Mouse (Mus musculus) heart, postnatal 0 days (tissue): Measurements from ENCODE around the gene Shisa2. TPM values are rescaled to one million over a fixed set of nuclear protein-coding genes. Genes with fewer than 3 reads are reported as not detected.

Experiments used
- ATAC-seq: fragments of 200-750 bp; cut with Nextera tagmentation; 2 replicates; pipeline ENCODE4 v1.8.0; 2017; ENCODE audit warnings: low read depth, moderate number of reproducible peaks, moderate library complexity; ENCODE audit not compliant: insufficient read depth
- DNase-seq: peaks from one replicate; pipeline ENCODE4 v3.0.0-alpha.2; 2016; ENCODE audit warnings: low spot score
- H3K27ac ChIP-seq: fragments of 300-500 bp; sonication (generic); 2 replicates; pipeline ENCODE4 v1.5.1; 2014; ENCODE audit warnings: low read depth, mild to moderate bottlenecking
- H3K27me3 ChIP-seq: fragments of 300-500 bp; sonication (generic); 2 replicates; pipeline ENCODE4 v1.6.1; 2014; ENCODE audit warnings: low read length, mixed read lengths; ENCODE audit not compliant: control insufficient read depth, insufficient read depth
- H3K36me3 ChIP-seq: fragments of 300-500 bp; sonication (generic); replicated peaks from 2 replicates; pipeline ENCODE4 v1.6.1; 2014; ENCODE audit warnings: low read length, mixed read lengths; ENCODE audit not compliant: control insufficient read depth, insufficient read depth
- H3K4me1 ChIP-seq: fragments of 300-500 bp; sonication (generic); 2 replicates; pipeline ENCODE4 v1.6.1; 2014; ENCODE audit warnings: antibody characterized with exemption; ENCODE audit not compliant: control insufficient read depth, insufficient read depth
- H3K4me2 ChIP-seq: fragments of 300-500 bp; sonication (generic); 2 replicates; pipeline ENCODE4 v1.6.1; 2014; ENCODE audit warnings: low read depth, mild to moderate bottlenecking, low read length, moderate library complexity
- H3K4me3 ChIP-seq: fragments of 300-500 bp; sonication (generic); 2 replicates; pipeline ENCODE4 v1.5.1; 2014; ENCODE audit warnings: low read depth, low read length
- H3K9ac ChIP-seq: fragments of 300-500 bp; sonication (generic); replicated peaks from 2 replicates; pipeline ENCODE4 v1.6.1; 2014; ENCODE audit warnings: low read depth, low read length, mixed read lengths
- H3K9me3 ChIP-seq: fragments of 300-500 bp; sonication (generic); replicated peaks from 2 replicates; pipeline ENCODE4 v1.6.1; 2016; ENCODE audit warnings: low read length; ENCODE audit not compliant: control insufficient read depth
- CTCF ChIP-seq: IDR thresholded peaks from 2 replicates; pipeline ENCODE4 v1.5.1; 2016; ENCODE audit warnings: antibody characterized with exemption, control low read depth, low read depth
- EP300 ChIP-seq: IDR thresholded peaks from 2 replicates; pipeline ENCODE4 v1.6.1; 2016; ENCODE audit warnings: antibody characterized with exemption, low read depth
- WGBS: fragments of 180-500 bp; shearing (Covaris S2); extraction: QIAGEN DNeasy Blood & Tissue Kit; methylation state at CpG from one replicate; pipeline ENCODE4 v1.1.7; 2014; 5-methylcytosine and 5-hydroxymethylcytosine counted together
- polyA plus RNA-seq: library from polyadenylated mRNA; unstranded; fragments of >200 nt; fragmentation: Nextera tagmentation; extraction: Ambion mirVana; gene quantifications from 2 replicates; pipeline ENCODE4 v1.2.1, GENCODE M21; 2015
- total RNA-seq: library from RNA; depleted of rRNA; stranded (reverse); fragments of >200 nt; gene quantifications from 2 replicates; pipeline ENCODE4 v1.2.3, GENCODE M21; 2014; ENCODE audit warnings: low replicate concordance

Gene Shisa2
- total and polyA plus RNA-seq, 2 experiments from 2014 or later: 1.8 to 11.1 TPM

- Histone ChIP-seq H3K36me3 (no peaks in the 10 kb centered on the region), H3K4me3 (no peak overlapping the region), H3K4me1 (no peaks in the 10 kb centered on the region), H3K27ac (no peak overlapping the region), H3K4me2 (no peak overlapping the region), H3K9me3 (no peaks in the 10 kb centered on the region), H3K27me3 (no peaks in the 10 kb centered on the region), H3K9ac (no peak overlapping the region)
- no peak for DNase-seq
- ATAC-seq: no peak
- TF ChIP-seq EP300: no peak
- no peak for TF ChIP-seq CTCF
- 67% methylated on average over 5 of the region's 5 CpGs for WGBS
Measured at GRCm38 (mm10) chr14:59633295-59633898, 8.3 kb downstream of the Shisa2 start.

GRCm38 (mm10) chr14:59633988-59634387, 8.9 kb downstream of the Shisa2 start:
- Histone ChIP-seq H3K27me3 (no peaks in the 10 kb centered on the region), H3K27ac (no peak overlapping the region), H3K36me3 (no peaks in the 10 kb centered on the region), H3K4me1 (no peaks in the 10 kb centered on the region), H3K4me2 (no peak overlapping the region), H3K4me3 (no peak overlapping the region), H3K9ac (no peak overlapping the region), H3K9me3 (no peaks in the 10 kb centered on the region)
- no peak for ATAC-seq
- TF ChIP-seq EP300 (no peak), CTCF (no peak)
- WGBS: 85% methylated on average over 9 of the region's 9 CpGs
- no peak for DNase-seq

- no peaks in the 10 kb centered on the region for H3K36me3 ChIP-seq
- H3K9me3 ChIP-seq: no peaks in the 10 kb centered on the region
- 0 out of 2 replicates have a peak, but pooled peaks cover 5% of the 10 kb centered on the region for H3K4me1 ChIP-seq
- H3K27me3 ChIP-seq: no peaks in the 10 kb centered on the region
- H3K4me2 ChIP-seq: no peak overlapping the region
- DNase-seq (peak; percentile 12), ATAC-seq (no peak)
- H3K9ac ChIP-seq: no peak overlapping the region
- 51% methylated on average over 7 of the region's 7 CpGs for WGBS
- no peak for TF ChIP-seq CTCF
- TF ChIP-seq EP300: no peak
- no peak overlapping the region for H3K27ac ChIP-seq
- no peak overlapping the region for H3K4me3 ChIP-seq
Measured at GRCm38 (mm10) chr14:59638906-59639703, 14.0 kb downstream of the Shisa2 start.

- Histone ChIP-seq H3K9me3 (no peaks in the 10 kb centered on the region), H3K4me2 (no peak overlapping the region), H3K27me3 (no peaks in the 10 kb centered on the region), H3K4me1 (peaks cover 7% of the 10 kb centered on the region; the same call in 1 of the 2 replicates), H3K27ac (no peak overlapping the region), H3K36me3 (no peaks in the 10 kb centered on the region), H3K4me3 (no peak overlapping the region), H3K9ac (no peak overlapping the region)
- TF ChIP-seq CTCF: no peak
- no peak for TF ChIP-seq EP300
- WGBS: 23% methylated on average over 5 of the region's 5 CpGs
- DNase-seq: no peak
- ATAC-seq: 0 out of 2 replicates have a peak, but pooled peaks have one; percentile 8
Measured at GRCm38 (mm10) chr14:59641856-59642255, 16.7 kb downstream of the Shisa2 start.

- DNase-seq (no peak), ATAC-seq (no peak)
- no peak overlapping the region for H3K4me2 ChIP-seq
- H3K9ac ChIP-seq: no peak overlapping the region
- H3K4me1 ChIP-seq: peaks cover 8% of the 10 kb centered on the region; the same call in 1 of the 2 replicates
- TF ChIP-seq CTCF (no peak), EP300 (no peak)
- H3K36me3 ChIP-seq: no peaks in the 10 kb centered on the region
- WGBS: 29% methylated on average over 12 of the region's 12 CpGs
- H3K27me3 ChIP-seq: no peaks in the 10 kb centered on the region
- H3K9me3 ChIP-seq: no peaks in the 10 kb centered on the region
- no peak overlapping the region for H3K27ac ChIP-seq
- no peak overlapping the region for H3K4me3 ChIP-seq
Measured at GRCm38 (mm10) chr14:59643582-59643981, 18.5 kb downstream of the Shisa2 start.
